Mouse (Mus musculus): ENCODE data around the gene Fibp.

DNA sequence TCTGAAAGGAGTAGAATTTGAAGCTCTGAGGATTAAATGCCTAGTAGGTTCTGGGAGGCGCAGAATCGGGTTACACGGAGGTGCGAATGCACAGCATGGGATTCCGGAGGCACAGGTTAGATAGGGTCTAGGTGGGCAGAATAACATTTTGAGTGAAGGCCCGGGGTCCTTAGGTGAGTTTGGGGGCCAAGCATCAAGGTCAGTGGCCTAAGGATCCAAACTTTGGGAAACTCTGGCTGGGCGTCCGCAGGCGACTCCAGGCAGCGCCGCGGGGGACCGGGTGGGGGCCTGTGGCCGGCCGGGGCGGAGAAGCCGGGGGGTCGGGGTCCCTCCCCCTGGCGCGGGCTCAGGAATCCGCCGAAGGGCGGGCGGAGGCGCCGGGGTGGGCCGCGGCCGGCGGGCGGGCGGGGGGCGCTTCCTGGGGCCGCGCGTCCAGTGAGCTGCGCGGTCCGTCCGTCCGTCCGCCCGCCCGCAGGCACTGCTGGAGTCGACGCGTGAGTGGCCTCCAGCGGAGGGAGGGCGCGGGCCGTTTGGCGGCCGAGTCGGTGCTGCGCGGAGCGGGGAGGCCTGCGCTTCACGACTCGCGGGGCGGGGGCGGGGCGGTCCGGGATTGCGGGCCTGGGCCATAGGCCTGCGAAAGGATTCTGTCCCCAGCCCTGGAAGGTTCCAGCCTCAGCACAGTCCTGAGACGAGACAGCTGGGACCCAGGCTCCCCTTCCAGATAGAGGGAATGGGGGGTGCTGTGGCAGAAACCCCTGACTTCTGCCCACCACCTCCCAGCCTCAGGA lies 14.1 kb downstream of the Fibp start:
- no peak for TF ChIP-seq CTCF (IDR thresholded peaks at IDR 0.05; ENCODE audit: low read depth)
- no peak for TF ChIP-seq EP300 (IDR thresholded peaks at IDR 0.05; ENCODE audit: low read depth)

Measured in liver, embryonic 14.5 days (tissue).